Mouse (Mus musculus): ENCODE measurements around the gene Slc26a6. TPM values are rescaled to one million over a fixed set of nuclear protein-coding genes. Genes with fewer than 3 reads are reported as not detected.

Gene Slc26a6
- polyA plus RNA-seq, 1 experiment from 2014 or later: 8.8 TPM

DNA sequence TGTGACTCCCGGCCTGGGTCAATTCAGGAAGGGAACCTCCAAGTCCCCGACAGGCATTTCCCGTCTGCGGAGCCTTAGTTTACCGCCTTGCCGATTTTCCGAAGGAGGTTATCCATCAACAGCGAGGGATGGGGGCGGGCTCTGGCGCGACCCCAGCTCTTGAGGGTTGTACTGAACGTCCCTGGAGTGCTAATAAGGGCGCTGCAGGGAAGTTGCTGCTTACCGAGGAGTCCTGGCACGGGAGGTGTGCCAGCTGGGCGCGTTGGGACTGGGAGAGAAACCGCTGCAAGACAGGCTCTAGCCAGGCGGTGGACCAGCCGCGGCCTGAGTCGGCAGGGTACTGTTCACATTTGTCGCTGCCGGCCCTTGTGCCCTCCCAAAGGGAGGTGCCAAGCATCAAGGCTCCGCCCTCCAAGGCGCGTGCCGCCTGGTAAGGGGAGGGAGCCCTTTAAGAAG, 1.2 kb downstream of the Slc26a6 start:
- ATAC-seq (ENCODE audit: insufficient read depth, low FRiP score, low TSS enrichment) (peak; percentile 86), DNase-seq (ENCODE audit: low spot score) (peak; percentile 87)
- Histone ChIP-seq H3K36me3 (ENCODE audit: control insufficient read depth, insufficient read depth, low read length) (no peaks in the 10 kb centered on the region), H3K4me2 (ENCODE audit: low read depth) (peak overlapping the region; percentile 93), H3K9me3 (ENCODE audit: control insufficient read depth, low read length) (no peaks in the 10 kb centered on the region), H3K4me3 (ENCODE audit: low read depth, low read length) (peak overlapping the region; percentile 70), H3K27ac (ENCODE audit: low read depth, low read length) (0 out of 2 replicates have a peak overlapping the region, but pooled peaks have one; percentile 27), H3K27me3 (ENCODE audit: control insufficient read depth, insufficient read depth, low read length) (no peaks in the 10 kb centered on the region), H3K9ac (ENCODE audit: low read length) (peak overlapping the region; percentile 66), H3K4me1 (ENCODE audit: control insufficient read depth, insufficient read depth, low read length) (peaks cover 5% of the 10 kb centered on the region; the same call in 1 of the 2 replicates)
- under 1% methylated on average over 28 of the region's 28 CpGs for WGBS

DNA sequence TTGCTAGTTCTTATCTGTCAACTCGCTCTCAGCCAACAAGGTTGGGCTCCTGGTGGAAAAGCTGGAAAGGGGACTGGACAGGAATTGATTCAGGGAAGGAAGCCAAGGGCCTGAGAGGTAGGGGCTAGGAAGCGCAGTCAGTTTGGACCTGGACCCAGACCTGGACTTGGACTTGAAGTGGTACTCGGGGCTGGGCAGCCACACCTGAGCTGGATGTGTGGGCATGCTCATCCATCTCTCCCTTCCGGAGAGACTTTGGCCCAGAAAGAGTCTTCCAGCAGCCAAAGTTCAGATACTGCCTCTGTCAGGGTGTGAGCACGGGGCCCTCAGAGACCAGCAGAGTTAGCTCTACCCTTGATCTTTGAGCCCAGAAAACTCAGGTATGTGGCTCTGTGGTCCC, 2.3 kb downstream of the Slc26a6 start:
- Histone ChIP-seq H3K9ac (ENCODE audit: low read length) (no peak overlapping the region), H3K9me3 (ENCODE audit: control insufficient read depth, low read length) (no peaks in the 10 kb centered on the region), H3K4me2 (ENCODE audit: low read depth) (no peak overlapping the region), H3K4me1 (ENCODE audit: control insufficient read depth, insufficient read depth, low read length) (peaks cover 5% of the 10 kb centered on the region; the same call in 1 of the 2 replicates), H3K36me3 (ENCODE audit: control insufficient read depth, insufficient read depth, low read length) (no peaks in the 10 kb centered on the region), H3K27me3 (ENCODE audit: control insufficient read depth, insufficient read depth, low read length) (no peaks in the 10 kb centered on the region), H3K27ac (ENCODE audit: low read depth, low read length) (no peak overlapping the region), H3K4me3 (ENCODE audit: low read depth, low read length) (no peak overlapping the region; the same call in 1 of the 2 replicates)
- ATAC-seq (ENCODE audit: insufficient read depth, low FRiP score, low TSS enrichment): no peak
- WGBS: 60% methylated on average over 5 of the region's 5 CpGs
- no peak for DNase-seq (ENCODE audit: low spot score)

DNA sequence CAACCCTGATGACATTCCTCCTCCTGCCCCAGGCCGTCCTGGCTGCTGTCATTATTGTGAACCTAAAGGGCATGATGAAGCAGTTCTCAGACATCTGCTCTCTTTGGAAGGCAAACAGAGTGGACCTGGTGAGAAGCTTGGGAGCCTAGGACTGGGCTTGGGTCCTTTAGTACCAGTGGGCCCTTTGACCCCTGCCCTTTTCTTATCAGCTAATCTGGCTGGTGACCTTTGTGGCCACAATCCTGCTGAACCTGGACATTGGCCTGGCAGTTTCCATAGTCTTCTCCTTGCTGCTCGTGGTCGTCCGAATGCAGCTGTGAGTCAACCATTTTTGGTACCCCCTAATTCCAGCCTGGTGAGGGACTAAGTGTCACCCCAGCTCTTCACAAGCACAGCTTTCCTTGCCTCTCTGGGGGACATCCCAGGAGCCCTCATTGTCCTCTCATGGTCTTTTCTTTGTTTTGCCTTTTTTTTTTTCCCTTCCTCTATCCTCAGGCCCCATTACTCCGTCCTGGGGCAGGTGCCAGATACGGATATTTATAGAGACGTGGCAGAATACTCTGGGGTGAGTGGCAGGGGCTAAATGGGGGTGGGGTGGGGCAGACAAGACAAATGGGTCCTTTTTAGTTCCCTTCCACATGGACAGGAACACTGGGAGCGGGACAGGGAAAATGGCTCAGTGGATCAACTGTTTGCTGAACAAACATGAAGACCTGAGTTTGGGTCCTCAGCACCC, 5.9 kb downstream of the Slc26a6 start:
- Histone ChIP-seq H3K4me1 (ENCODE audit: control insufficient read depth, insufficient read depth, low read length) (0 out of 2 replicates have a peak, but pooled peaks cover 2% of the 10 kb centered on the region), H3K4me2 (ENCODE audit: low read depth) (no peak overlapping the region), H3K27ac (ENCODE audit: low read depth, low read length) (no peak overlapping the region), H3K36me3 (ENCODE audit: control insufficient read depth, insufficient read depth, low read length) (no peaks in the 10 kb centered on the region), H3K9ac (ENCODE audit: low read length) (no peak overlapping the region), H3K4me3 (ENCODE audit: low read depth, low read length) (no peak overlapping the region), H3K27me3 (ENCODE audit: control insufficient read depth, insufficient read depth, low read length) (no peaks in the 10 kb centered on the region), H3K9me3 (ENCODE audit: control insufficient read depth, low read length) (no peaks in the 10 kb centered on the region)
- ATAC-seq (ENCODE audit: insufficient read depth, low FRiP score, low TSS enrichment) (no peak), DNase-seq (ENCODE audit: low spot score) (no peak)
- 81% methylated on average over 8 of the region's 8 CpGs for WGBS

GRCm38 (mm10) chr9:108912308-108912707, 59.2 kb downstream of the Slc26a6 start:
- ATAC-seq (ENCODE audit: insufficient read depth, low FRiP score, low TSS enrichment) (no peak), DNase-seq (ENCODE audit: low spot score) (no peak)
- WGBS: 71% methylated on average over 6 of the region's 6 CpGs
- H3K9me3 ChIP-seq (ENCODE audit: control insufficient read depth, low read length): no peaks in the 10 kb centered on the region
- H3K4me1 ChIP-seq (ENCODE audit: control insufficient read depth, insufficient read depth, low read length): no peaks in the 10 kb centered on the region
- H3K9ac ChIP-seq (ENCODE audit: low read length): no peak overlapping the region
- no peak overlapping the region for H3K4me3 ChIP-seq (ENCODE audit: low read depth, low read length)
- H3K27me3 ChIP-seq (ENCODE audit: control insufficient read depth, insufficient read depth, low read length): no peaks in the 10 kb centered on the region
- no peak overlapping the region for H3K4me2 ChIP-seq (ENCODE audit: low read depth)
- no peaks in the 10 kb centered on the region for H3K36me3 ChIP-seq (ENCODE audit: control insufficient read depth, insufficient read depth, low read length)
- H3K27ac ChIP-seq (ENCODE audit: low read depth, low read length): no peak overlapping the region

- H3K4me3 ChIP-seq (ENCODE audit: low read depth, low read length): no peak overlapping the region
- H3K4me2 ChIP-seq (ENCODE audit: low read depth): no peak overlapping the region
- no peaks in the 10 kb centered on the region for H3K9me3 ChIP-seq (ENCODE audit: control insufficient read depth, low read length)
- no peaks in the 10 kb centered on the region for H3K27me3 ChIP-seq (ENCODE audit: control insufficient read depth, insufficient read depth, low read length)
- H3K4me1 ChIP-seq (ENCODE audit: control insufficient read depth, insufficient read depth, low read length): no peaks in the 10 kb centered on the region
- whole genome bisulfite sequencing: 90% methylated on average over 7 of the region's 7 CpGs
- DNase-seq (ENCODE audit: low spot score): no peak
- no peak for ATAC-seq (ENCODE audit: insufficient read depth, low FRiP score, low TSS enrichment)
- H3K27ac ChIP-seq (ENCODE audit: low read depth, low read length): no peak overlapping the region
- H3K9ac ChIP-seq (ENCODE audit: low read length): no peak overlapping the region; the same call in 1 of the 2 replicates
- no peaks in the 10 kb centered on the region for H3K36me3 ChIP-seq (ENCODE audit: control insufficient read depth, insufficient read depth, low read length)
These were observed 60.1 kb downstream of the Slc26a6 start for GRCm38 (mm10) chr9:108913161-108913560.

- 83% methylated on average over 10 of the region's 10 CpGs for WGBS
These were observed 60.5 kb downstream of the Slc26a6 start for GRCm38 (mm10) chr9:108913621-108914020.

GRCm38 (mm10) chr9:108914491-108914890, 61.4 kb downstream of the Slc26a6 start, which contains the start of gene Tmem89:
Gene Tmem89, plus strand, starts transcription at chr9:108914619.
- no peak within 1 kb of the TSS for H3K9ac ChIP-seq (ENCODE audit: low read length)
- H3K27me3 ChIP-seq (ENCODE audit: control insufficient read depth, insufficient read depth, low read length): no peaks in the 10 kb centered on the region
- no peak within 1 kb of the TSS for H3K4me2 ChIP-seq (ENCODE audit: low read depth)
- H3K4me1 ChIP-seq (ENCODE audit: control insufficient read depth, insufficient read depth, low read length): no peaks in the 10 kb centered on the region
- H3K27ac ChIP-seq (ENCODE audit: low read depth, low read length): no peak within 1 kb of the TSS
- no peak within 1 kb of the TSS for H3K4me3 ChIP-seq (ENCODE audit: low read depth, low read length)
- DNase-seq (ENCODE audit: low spot score): no peak
- 77% methylated on average over 6 of the region's 6 CpGs for WGBS
- no peaks in the 10 kb centered on the region for H3K36me3 ChIP-seq (ENCODE audit: control insufficient read depth, insufficient read depth, low read length)
- ATAC-seq (ENCODE audit: insufficient read depth, low FRiP score, low TSS enrichment): no peak
- H3K9me3 ChIP-seq (ENCODE audit: control insufficient read depth, low read length): no peaks in the 10 kb centered on the region

More at GRCm38 (mm10) chr9:108913621-108914020, 60.5 kb downstream of the Slc26a6 start:
- no peaks in the 10 kb centered on the region for H3K36me3 ChIP-seq (ENCODE audit: control insufficient read depth, insufficient read depth, low read length)
- DNase-seq (ENCODE audit: low spot score) (no peak), ATAC-seq (ENCODE audit: insufficient read depth, low FRiP score, low TSS enrichment) (no peak)
- H3K27ac ChIP-seq (ENCODE audit: low read depth, low read length): no peak overlapping the region
- H3K27me3 ChIP-seq (ENCODE audit: control insufficient read depth, insufficient read depth, low read length): no peaks in the 10 kb centered on the region
- no peak overlapping the region for H3K4me3 ChIP-seq (ENCODE audit: low read depth, low read length)
- no peak overlapping the region for H3K9ac ChIP-seq (ENCODE audit: low read length)
- no peaks in the 10 kb centered on the region for H3K9me3 ChIP-seq (ENCODE audit: control insufficient read depth, low read length)
- H3K4me1 ChIP-seq (ENCODE audit: control insufficient read depth, insufficient read depth, low read length): no peaks in the 10 kb centered on the region
- no peak overlapping the region for H3K4me2 ChIP-seq (ENCODE audit: low read depth)

GRCm38 (mm10) chr9:108925897-108926296, 72.8 kb downstream of the Slc26a6 start:
- H3K4me1 ChIP-seq (ENCODE audit: control insufficient read depth, insufficient read depth, low read length): no peaks in the 10 kb centered on the region
- ATAC-seq (ENCODE audit: insufficient read depth, low FRiP score, low TSS enrichment) (no peak), DNase-seq (ENCODE audit: low spot score) (no peak)
- no peak overlapping the region for H3K4me2 ChIP-seq (ENCODE audit: low read depth)
- H3K27ac ChIP-seq (ENCODE audit: low read depth, low read length): no peak overlapping the region
- no peak overlapping the region for H3K4me3 ChIP-seq (ENCODE audit: low read depth, low read length)
- H3K9ac ChIP-seq (ENCODE audit: low read length): no peak overlapping the region
- 74% methylated on average over 8 of the region's 8 CpGs for WGBS
- H3K36me3 ChIP-seq (ENCODE audit: control insufficient read depth, insufficient read depth, low read length): no peaks in the 10 kb centered on the region
- H3K9me3 ChIP-seq (ENCODE audit: control insufficient read depth, low read length): no peaks in the 10 kb centered on the region
- no peaks in the 10 kb centered on the region for H3K27me3 ChIP-seq (ENCODE audit: control insufficient read depth, insufficient read depth, low read length)

DNA sequence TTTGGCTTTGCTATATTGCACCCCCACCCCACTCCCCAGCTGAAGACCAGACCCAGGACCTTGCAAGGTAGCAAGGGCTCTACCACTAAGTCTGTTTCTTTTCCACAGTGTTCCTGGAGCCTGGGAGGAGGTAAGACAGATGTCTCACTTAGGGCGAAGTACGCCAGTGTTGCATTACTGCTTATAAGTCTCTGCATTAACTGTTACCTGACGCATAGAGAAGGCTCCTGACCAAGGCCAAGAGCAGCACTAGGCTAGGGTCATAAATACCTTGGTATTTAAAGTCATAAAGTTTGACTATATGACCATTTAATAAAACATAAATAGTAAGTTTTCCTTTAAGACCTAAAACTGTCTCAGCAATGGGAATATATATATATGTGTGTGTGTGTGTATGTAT, 75.3 kb downstream of the Slc26a6 start:
- H3K27ac ChIP-seq (ENCODE audit: low read depth, low read length): no peak overlapping the region
- H3K36me3 ChIP-seq (ENCODE audit: control insufficient read depth, insufficient read depth, low read length): no peaks in the 10 kb centered on the region
- H3K27me3 ChIP-seq (ENCODE audit: control insufficient read depth, insufficient read depth, low read length): no peaks in the 10 kb centered on the region
- H3K4me2 ChIP-seq (ENCODE audit: low read depth): no peak overlapping the region
- H3K4me1 ChIP-seq (ENCODE audit: control insufficient read depth, insufficient read depth, low read length): no peaks in the 10 kb centered on the region
- DNase-seq (ENCODE audit: low spot score) (no peak), ATAC-seq (ENCODE audit: insufficient read depth, low FRiP score, low TSS enrichment) (no peak)
- H3K9me3 ChIP-seq (ENCODE audit: control insufficient read depth, low read length): no peaks in the 10 kb centered on the region
- WGBS: 89% methylated on average over 3 of the region's 3 CpGs
- H3K4me3 ChIP-seq (ENCODE audit: low read depth, low read length): no peak overlapping the region
- H3K9ac ChIP-seq (ENCODE audit: low read length): no peak overlapping the region

Data from neural tube, embryonic 11.5 days (tissue).